Mouse (Mus musculus) granulocyte monocyte progenitor cell, adult 5-6 weeks (primary cell): ENCODE data around the gene Ubac2. TPM values are rescaled to one million over a fixed set of nuclear protein-coding genes. Genes with fewer than 3 reads are reported as not detected.
A peak's percentile ranks its signal among the peaks of the same experiment; 100 is the strongest.

ENCODE experiments used
- ATAC-seq: replicated peaks from 2 replicates; pipeline ENCODE4 v1.8.0; 2016; ENCODE audit warnings: mild to moderate bottlenecking, moderate TSS enrichment, inconsistent platforms; ENCODE audit not compliant: poor library complexity, severe bottlenecking
- total RNA-seq, 2 experiments: library from RNA; stranded (forward) in 1 of 2; stranded (reverse) in 1 of 2; fragments of 200-712, 200-1000 nt in 1 of 2; fragments of >200 nt in 1 of 2; fragmentation: Nextera tagmentation in 1 of 2; gene quantifications; 2 replicates each; pipeline ENCODE4 v1.2.3; 2014 to 2017

Ubac2 gene
- total RNA-seq, 2 experiments from 2014 or later, result 23.6 to 34.1 TPM

GRCm38 (mm10) chr14:122068036-122068435 is 189.6 kb downstream of the Ubac2 start:
- peak; percentile 28 for ATAC-seq

GRCm38 (mm10) chr14:122068801-122069695 is 190.6 kb downstream of the Ubac2 start:
- no peak for ATAC-seq

GRCm38 (mm10) chr14:122069948-122070347 is 191.5 kb downstream of the Ubac2 start:
- ATAC-seq, result peak; percentile 38

Other genes starting within 250 kb of the Ubac2 start
- gene Dock9, start 80.8 kb upstream of the Ubac2 start, total RNA-seq (2014; fragmentation: Nextera tagmentation), result 8.6 and 16.7 TPM in 2 replicates
- gene Dock9, start 80.8 kb upstream of the Ubac2 start, total RNA-seq (2017), result 12.9 and 19.8 TPM in 2 replicates
- gene Gpr18, start 37.2 kb downstream of the Ubac2 start, total RNA-seq (2014; fragmentation: Nextera tagmentation), result 0.60 and 3.1 TPM in 2 replicates
- 0.43 TPM in 1 of 2 replicates, not detected in the other for gene Gpr18, start 37.2 kb downstream of the Ubac2 start, total RNA-seq (2017)
- 3.2 and 3.3 TPM in 2 replicates for gene Gpr183, start 86.6 kb downstream of the Ubac2 start, total RNA-seq (2014; fragmentation: Nextera tagmentation)
- 3.4 and 3.7 TPM in 2 replicates for gene Gpr183, start 86.6 kb downstream of the Ubac2 start, total RNA-seq (2017)
- gene Timm8a2, start 156.1 kb downstream of the Ubac2 start, total RNA-seq (2014; fragmentation: Nextera tagmentation), result not detected in 2 replicates
- gene Timm8a2, start 156.1 kb downstream of the Ubac2 start, total RNA-seq (2017), result not detected in 2 replicates
- gene Tm9sf2, start 228.4 kb downstream of the Ubac2 start, total RNA-seq (2014; fragmentation: Nextera tagmentation), result 62.7 and 67.8 TPM in 2 replicates
- 108 and 113 TPM in 2 replicates for gene Tm9sf2, start 228.4 kb downstream of the Ubac2 start, total RNA-seq (2017)